Mouse (Mus musculus) limb, embryonic 13.5 days (tissue): ENCODE data around the gene Ddi2. TPM values are rescaled to one million over a fixed set of nuclear protein-coding genes. Genes with fewer than 3 reads are reported as not detected.

Experiments used
- polyA plus RNA-seq: library from polyadenylated mRNA; unstranded; fragments of >200 nt; fragmentation: Nextera tagmentation; extraction: Ambion mirVana; gene quantifications from 2 replicates; pipeline ENCODE4 v1.2.1, GENCODE M21; 2015

Gene Ddi2
- polyA plus RNA-seq, 1 experiment from 2014 or later = 23.4 TPM

Other genes starting within 250 kb of the Ddi2 start
- 10.8 and 11.5 TPM in 2 replicates for gene Spen, start 184.8 kb downstream of the Ddi2 start, polyA plus RNA-seq
- 62.4 and 67.7 TPM in 2 replicates for gene Fblim1, start 117.3 kb downstream of the Ddi2 start, polyA plus RNA-seq
- 0.38 and 0.66 TPM in 2 replicates for gene Tmem82, start 104.8 kb downstream of the Ddi2 start, polyA plus RNA-seq
- gene Slc25a34, start 99.6 kb downstream of the Ddi2 start, polyA plus RNA-seq = not detected in 2 replicates
- 7.9 and 8.7 TPM in 2 replicates for gene Plekhm2, start 58.5 kb downstream of the Ddi2 start, polyA plus RNA-seq
- 1.3 TPM in 1 of 2 replicates, not detected in the other for gene Rsc1a1, start 37.8 kb downstream of the Ddi2 start, polyA plus RNA-seq
- gene Agmat, start 23.3 kb upstream of the Ddi2 start, polyA plus RNA-seq = 0.13 TPM in 1 of 2 replicates, not detected in the other
- 3.4 and 3.6 TPM in 2 replicates for gene Dnajc16, start 67.5 kb upstream of the Ddi2 start, polyA plus RNA-seq
- gene Casp9, start 70.2 kb upstream of the Ddi2 start, polyA plus RNA-seq = 17.1 and 17.2 TPM in 2 replicates
- gene Cela2a, start 102.7 kb upstream of the Ddi2 start, polyA plus RNA-seq = 0.20 TPM in 1 of 2 replicates, not detected in the other
- not detected in 2 replicates for gene Ctrc, start 122.9 kb upstream of the Ddi2 start, polyA plus RNA-seq
- 56.9 and 58.7 TPM in 2 replicates for gene Efhd2, start 151.5 kb upstream of the Ddi2 start, polyA plus RNA-seq